Mouse (Mus musculus) liver, embryonic 11.5 days (tissue): ENCODE results near the gene Ciapin1. TPM values are rescaled to one million over a fixed set of nuclear protein-coding genes. Genes with fewer than 3 reads are reported as not detected.
"Not testable (repeated sequence)": the region's sequence is repeated elsewhere in the genome, so short reads cannot be mapped to it uniquely, and the experiment has no call there.

Source experiments
- ATAC-seq: fragments of 200-750 bp; cut with Nextera tagmentation; replicated peaks from 2 replicates; pipeline ENCODE4 v1.8.0; 2017; ENCODE audit warnings: moderate number of reproducible peaks, mild to moderate bottlenecking, moderate TSS enrichment, moderate library complexity; ENCODE audit not compliant: low FRiP score
- DNase-seq: peaks from one replicate; pipeline ENCODE4 v3.0.0-alpha.2; 2017; ENCODE audit warnings: low spot score
- H3K27ac ChIP-seq: fragments of 300-500 bp; sonication (generic); 2 replicates; pipeline ENCODE4 v1.5.1; 2014; ENCODE audit warnings: mild to moderate bottlenecking, low read depth, low read length, control low read depth
- H3K27me3 ChIP-seq: fragments of 300-500 bp; sonication (generic); replicated peaks from 2 replicates; pipeline ENCODE4 v1.6.1; 2014; ENCODE audit warnings: low read length, mixed read lengths; ENCODE audit not compliant: control insufficient read depth, insufficient read depth
- H3K36me3 ChIP-seq: fragments of 300-500 bp; sonication (generic); 2 replicates; pipeline ENCODE4 v1.6.1; 2014; ENCODE audit warnings: mild to moderate bottlenecking, low read length, moderate library complexity, mixed read lengths; ENCODE audit not compliant: control insufficient read depth, insufficient read depth
- H3K4me1 ChIP-seq: fragments of 300-500 bp; sonication (generic); replicated peaks from 2 replicates; pipeline ENCODE4 v1.6.1; 2014; ENCODE audit warnings: low read length, mixed read lengths; ENCODE audit not compliant: control insufficient read depth, insufficient read depth
- H3K4me2 ChIP-seq: fragments of 300-500 bp; sonication (generic); 2 replicates; pipeline ENCODE4 v1.6.1; 2014; ENCODE audit warnings: mild to moderate bottlenecking, control low read depth, moderate library complexity
- H3K4me3 ChIP-seq: fragments of 300-500 bp; sonication (generic); 2 replicates; pipeline ENCODE4 v1.5.1; 2014; ENCODE audit warnings: low read depth, low read length, control low read depth
- H3K9ac ChIP-seq: fragments of 300-500 bp; sonication (generic); 2 replicates; pipeline ENCODE4 v1.6.1; 2014; ENCODE audit warnings: low read depth, low read length, control low read depth
- H3K9me3 ChIP-seq: fragments of 300-500 bp; sonication (generic); 2 replicates; pipeline ENCODE4 v1.6.1; 2016; ENCODE audit warnings: low read length, inconsistent platforms, mixed read lengths; ENCODE audit not compliant: control insufficient read depth
- WGBS: fragments of 180-500 bp; shearing (Covaris S2); extraction: QIAGEN DNeasy Blood & Tissue Kit; methylation state at CpG from one replicate; pipeline ENCODE4 v1.1.7; 2014; 5-methylcytosine and 5-hydroxymethylcytosine counted together
- polyA plus RNA-seq: library from polyadenylated mRNA; unstranded; fragments of >200 nt; fragmentation: Nextera tagmentation; extraction: Ambion mirVana; gene quantifications from 2 replicates; pipeline ENCODE4 v1.2.1, GENCODE M21; 2014

Ciapin1 gene
- polyA plus RNA-seq, 1 experiment from 2014 or later, result 94.8 TPM

DNA sequence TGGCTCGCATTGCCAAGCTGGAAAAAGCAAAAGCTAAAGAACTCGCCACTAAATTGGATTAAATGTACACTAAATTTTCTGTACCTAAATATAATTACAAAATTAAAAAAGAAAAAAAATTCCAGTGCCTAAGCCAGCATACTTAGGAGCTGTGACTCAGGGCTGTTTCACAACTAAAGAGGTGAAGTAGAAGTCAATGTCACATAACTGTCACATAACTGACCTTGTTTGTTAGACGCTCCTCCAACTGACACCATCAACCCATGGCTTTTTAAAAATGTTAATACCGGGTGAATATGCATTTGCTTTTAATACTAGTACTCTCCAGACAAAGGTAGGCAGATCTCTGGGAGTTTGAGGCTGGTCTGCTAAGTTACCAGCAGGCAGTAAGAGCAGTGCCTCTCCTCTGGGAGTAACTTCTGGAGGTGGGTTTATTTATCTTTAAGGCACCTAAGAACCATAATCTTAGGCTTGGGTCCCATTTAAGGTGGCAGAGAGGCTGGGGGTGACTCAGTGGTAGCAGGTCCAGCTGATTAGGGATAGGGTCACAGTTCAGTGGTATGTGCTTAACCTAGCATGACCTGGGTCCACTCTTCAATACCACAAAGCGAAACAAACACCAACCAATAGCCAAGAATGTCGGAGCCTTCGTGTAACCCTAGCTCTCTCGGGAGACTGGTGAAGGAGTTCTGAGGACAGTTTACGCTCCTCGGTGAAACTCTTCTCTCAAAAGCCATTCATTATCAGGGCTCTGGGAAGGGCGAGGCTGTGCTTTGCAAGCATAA, 1.5 kb downstream of the Ciapin1 start:
- peak overlapping the region; percentile 98 for H3K9ac ChIP-seq
- DNase-seq (no peak), ATAC-seq (no peak)
- H3K9me3 ChIP-seq, result no peaks in the 10 kb centered on the region
- H3K4me2 ChIP-seq, result peak overlapping the region; percentile 91
- H3K4me3 ChIP-seq, result peak overlapping the region; percentile 98
- H3K27ac ChIP-seq, result peak overlapping the region; percentile 93
- peaks cover 4% of the 10 kb centered on the region for H3K36me3 ChIP-seq
- peaks cover 14% of the 10 kb centered on the region for H3K4me1 ChIP-seq
- H3K27me3 ChIP-seq, result no peaks in the 10 kb centered on the region
- 60% methylated on average over 11 of the region's 11 CpGs for WGBS

DNA sequence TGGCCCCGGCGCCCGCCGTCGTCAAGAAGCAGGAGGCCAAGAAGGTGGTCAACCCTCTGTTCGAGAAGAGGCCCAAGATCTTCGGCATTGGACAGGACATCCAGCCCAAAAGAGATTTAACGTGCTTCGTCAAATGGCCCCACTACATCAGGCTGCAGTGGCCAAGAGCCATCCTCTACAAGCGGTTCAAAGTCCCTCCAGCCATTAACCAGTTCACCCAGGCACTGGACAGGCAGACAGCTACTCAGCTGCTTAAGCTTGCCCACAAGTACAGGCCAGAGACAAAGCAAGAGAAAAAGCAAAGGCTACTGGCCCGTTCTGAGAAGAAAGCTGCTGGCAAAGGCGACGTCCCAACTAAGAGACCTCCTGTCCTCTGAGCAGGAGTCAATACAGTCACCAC, 2.4 kb downstream of the Ciapin1 start:
- H3K4me1 ChIP-seq, result peaks cover 14% of the 10 kb centered on the region
- not testable (repeated sequence) for H3K4me3 ChIP-seq, H3K4me2 ChIP-seq, DNase-seq, H3K27ac ChIP-seq, H3K36me3 ChIP-seq, ATAC-seq, H3K27me3 ChIP-seq, H3K9ac ChIP-seq, H3K9me3 ChIP-seq
- WGBS, result 93% methylated on average over 13 of the region's 13 CpGs

DNA sequence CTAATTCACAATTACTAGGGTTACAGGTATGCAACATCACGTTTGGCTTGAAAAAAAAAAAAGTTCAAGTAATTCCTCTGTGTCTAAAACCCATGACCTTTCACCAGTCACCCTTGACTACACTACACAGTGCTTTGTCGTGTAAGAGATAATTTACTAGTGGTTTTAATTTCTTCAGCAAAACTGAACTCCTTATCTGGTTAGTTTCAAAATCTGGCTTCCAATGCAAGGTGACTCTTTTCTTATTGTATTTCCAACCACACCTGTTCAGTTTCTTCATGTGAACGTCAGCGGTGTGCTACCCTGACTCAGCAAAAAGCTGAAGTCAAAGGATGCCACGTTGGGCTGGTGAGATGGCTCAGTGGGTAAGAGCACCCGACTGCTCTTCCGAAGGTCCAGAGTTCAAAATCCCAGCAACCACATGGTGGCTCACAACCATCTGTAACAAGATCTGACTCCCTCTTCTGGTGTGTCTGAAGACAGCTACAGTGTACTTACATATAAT, 4.2 kb downstream of the Ciapin1 start:
- not testable (repeated sequence) for H3K4me3 ChIP-seq, H3K9me3 ChIP-seq, ATAC-seq, H3K9ac ChIP-seq, DNase-seq, H3K27ac ChIP-seq, H3K4me2 ChIP-seq, H3K27me3 ChIP-seq
- peaks cover 11% of the 10 kb centered on the region for H3K4me1 ChIP-seq
- WGBS, result 72% methylated on average over 7 of the region's 7 CpGs
- H3K36me3 ChIP-seq, result peaks cover 20% of the 10 kb centered on the region

DNA sequence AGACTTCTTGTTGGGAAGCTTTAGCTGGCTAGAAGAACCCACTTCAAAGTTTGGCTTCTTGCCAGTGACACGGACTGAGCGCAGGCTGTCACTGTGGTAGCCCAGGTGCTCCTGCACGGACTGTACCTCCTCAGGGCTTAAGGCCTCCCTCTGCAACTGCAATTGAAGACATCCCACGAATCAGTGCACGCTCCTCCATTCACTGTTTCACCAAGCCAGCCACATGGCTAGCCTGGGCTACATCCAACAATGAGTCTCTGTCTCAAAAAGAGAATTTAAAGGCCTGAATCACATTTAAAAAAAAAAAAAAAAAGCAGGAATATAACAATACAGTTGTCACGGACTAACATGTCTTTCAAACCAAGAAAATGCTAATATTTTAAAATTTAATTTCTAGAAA, 9.9 kb downstream of the Ciapin1 start:
- no peak overlapping the region for H3K4me2 ChIP-seq
- no peak overlapping the region for H3K9ac ChIP-seq
- ATAC-seq, result no peak
- DNase-seq, result no peak
- no peaks in the 10 kb centered on the region for H3K27me3 ChIP-seq
- H3K27ac ChIP-seq, result no peak overlapping the region
- no peaks in the 10 kb centered on the region for H3K4me1 ChIP-seq
- peaks cover 52% of the 10 kb centered on the region for H3K36me3 ChIP-seq
- WGBS, result 89% methylated on average over 6 of the region's 6 CpGs
- H3K4me3 ChIP-seq, result no peak overlapping the region
- H3K9me3 ChIP-seq, result no peaks in the 10 kb centered on the region

DNA sequence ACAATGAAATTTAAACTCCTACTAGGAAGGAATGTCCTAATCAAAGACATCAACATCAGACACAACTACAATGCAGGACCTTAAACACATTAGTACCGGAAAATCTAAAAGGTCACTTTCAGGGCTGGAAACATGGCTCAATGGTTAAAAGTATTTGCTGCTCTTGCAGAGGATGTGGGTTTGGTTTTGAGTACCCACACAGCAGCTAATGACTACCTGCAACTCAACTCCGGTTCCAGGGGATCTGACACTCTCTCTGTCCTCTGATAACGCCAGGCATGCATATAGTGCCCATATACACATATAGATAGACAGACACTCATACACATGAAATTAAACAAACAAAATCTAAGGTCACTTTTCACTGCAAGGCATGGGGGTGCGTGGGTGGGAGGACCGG, 11.9 kb downstream of the Ciapin1 start:
- H3K36me3 ChIP-seq, result peaks cover 50% of the 10 kb centered on the region
- no peaks in the 10 kb centered on the region for H3K9me3 ChIP-seq
- 91% methylated on average over 5 of the region's 5 CpGs for WGBS
- H3K9ac ChIP-seq, result no peak overlapping the region
- H3K27me3 ChIP-seq, result no peaks in the 10 kb centered on the region
- ATAC-seq, result no peak
- no peaks in the 10 kb centered on the region for H3K4me1 ChIP-seq
- no peak for DNase-seq
- H3K27ac ChIP-seq, result no peak overlapping the region
- no peak overlapping the region for H3K4me3 ChIP-seq
- H3K4me2 ChIP-seq, result no peak overlapping the region

DNA sequence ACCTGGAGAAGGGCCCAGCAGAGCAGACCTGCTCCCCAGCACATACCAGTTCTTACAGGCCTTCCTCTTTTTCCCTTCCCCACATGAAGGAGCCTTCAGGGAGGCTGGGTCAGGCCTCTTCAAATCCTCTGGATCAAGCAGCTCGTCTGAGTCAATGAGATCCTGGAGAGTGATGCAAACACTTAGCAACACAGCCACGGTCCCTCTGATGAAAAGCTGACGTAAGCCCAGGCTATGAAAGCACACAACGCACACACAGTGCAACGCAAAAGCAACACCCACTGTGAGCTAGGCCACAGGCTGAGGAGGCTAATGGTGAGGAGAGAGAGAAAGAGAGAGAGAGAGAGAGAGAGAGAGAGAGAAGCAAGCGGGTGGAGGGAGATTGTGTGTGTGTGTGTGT, 13.0 kb downstream of the Ciapin1 start:
- 86% methylated on average over 6 of the region's 6 CpGs for WGBS
- Histone ChIP-seq H3K9me3 (no peaks in the 10 kb centered on the region), H3K27ac (no peak overlapping the region), H3K27me3 (no peaks in the 10 kb centered on the region), H3K4me2 (no peak overlapping the region), H3K4me1 (peaks cover 1% of the 10 kb centered on the region), H3K9ac (no peak overlapping the region), H3K36me3 (peaks cover 47% of the 10 kb centered on the region), H3K4me3 (no peak overlapping the region)
- ATAC-seq (no peak), DNase-seq (no peak)

DNA sequence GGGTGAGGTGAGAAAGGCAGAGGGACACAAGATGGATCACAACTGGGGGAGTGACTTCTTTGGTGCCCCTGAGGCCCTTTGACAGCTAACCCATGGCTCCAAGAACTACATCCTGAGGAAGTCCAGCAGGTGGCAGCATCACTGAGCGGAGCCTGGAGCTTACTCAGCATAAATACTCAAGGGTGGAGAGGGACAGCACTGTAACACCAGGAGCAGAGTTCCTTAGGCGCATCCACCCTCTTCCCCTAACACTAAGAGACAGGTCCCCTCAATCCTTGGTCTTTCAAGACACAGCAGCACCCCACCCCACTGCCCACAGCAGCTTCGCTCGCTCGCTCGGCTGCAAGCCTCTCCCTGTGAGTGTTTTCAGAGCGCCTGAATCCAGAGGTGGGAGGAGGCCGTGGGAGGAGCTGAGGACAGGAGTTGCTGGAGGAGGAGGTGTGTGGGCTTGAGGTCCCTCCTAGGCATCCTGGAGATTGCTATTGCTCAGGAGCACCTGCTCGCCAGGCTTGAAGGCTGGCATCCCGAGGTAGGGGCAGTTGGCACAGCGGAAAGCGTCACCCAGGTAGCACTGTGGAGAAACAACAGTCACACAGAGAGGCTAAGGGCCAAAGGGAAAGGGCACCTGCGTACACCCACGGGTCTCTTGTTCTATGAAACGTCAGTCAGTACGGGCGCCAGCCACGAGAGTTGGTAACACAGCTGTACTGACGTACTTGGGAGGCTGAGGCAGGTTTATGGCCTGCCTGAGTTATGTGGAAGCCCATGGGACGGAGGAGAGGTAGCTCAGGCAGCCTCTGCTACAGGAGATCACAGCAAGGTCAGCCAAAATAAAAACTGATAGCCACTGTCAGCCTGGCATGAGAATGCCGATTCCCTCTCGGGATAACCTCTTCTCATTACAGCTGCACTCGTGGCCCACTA, 15.3 kb downstream of the Ciapin1 start:
- Histone ChIP-seq H3K4me2 (no peak overlapping the region), H3K36me3 (peaks cover 42% of the 10 kb centered on the region), H3K27me3 (no peaks in the 10 kb centered on the region), H3K4me3 (no peak overlapping the region), H3K9me3 (no peaks in the 10 kb centered on the region), H3K4me1 (peaks cover 4% of the 10 kb centered on the region), H3K9ac (no peak overlapping the region), H3K27ac (no peak overlapping the region)
- DNase-seq (peak; percentile 56), ATAC-seq (peak; percentile 57)
- WGBS, result 80% methylated on average over 23 of the region's 23 CpGs

DNA sequence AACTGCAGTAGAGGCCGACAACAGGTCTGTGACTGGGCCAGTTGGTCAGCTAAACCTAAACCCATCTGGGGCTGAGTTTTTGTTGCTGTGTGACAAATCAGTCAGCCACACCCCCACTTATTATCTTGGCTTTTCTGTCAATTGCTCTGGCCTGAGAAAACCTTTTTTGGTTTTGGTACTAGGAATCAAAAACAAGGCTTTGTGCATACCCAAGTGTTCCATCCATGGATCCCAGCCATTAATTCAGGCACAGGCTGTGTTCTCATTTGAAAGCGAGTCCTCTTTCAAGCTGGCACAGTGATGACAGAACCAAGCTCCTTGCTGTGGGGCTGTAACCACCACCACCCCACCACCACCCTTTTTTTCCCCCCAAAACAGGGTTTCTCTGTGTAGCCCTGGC, 16.8 kb downstream of the Ciapin1 start:
- Histone ChIP-seq H3K27me3 (no peaks in the 10 kb centered on the region), H3K9ac (no peak overlapping the region), H3K27ac (no peak overlapping the region), H3K4me1 (peaks cover 4% of the 10 kb centered on the region), H3K4me3 (no peak overlapping the region), H3K4me2 (no peak overlapping the region), H3K36me3 (peaks cover 30% of the 10 kb centered on the region), H3K9me3 (no peaks in the 10 kb centered on the region)
- DNase-seq (no peak), ATAC-seq (no peak)
- 96% methylated on average over 2 of the region's 2 CpGs for WGBS
